Mouse (Mus musculus) intestine, embryonic 16.5 days (tissue): ENCODE measurements around the gene Iqch. TPM values are rescaled to one million over a fixed set of nuclear protein-coding genes. Genes with fewer than 3 reads are reported as not detected.

Experiments used
- ATAC-seq: fragments of 200-750 bp; cut with Nextera tagmentation; 2 replicates; pipeline ENCODE4 v1.8.0; 2017; ENCODE audit warnings: moderate TSS enrichment, moderate library complexity
- H3K27ac ChIP-seq: fragments of 300-500 bp; sonication (generic); 2 replicates; pipeline ENCODE4 v1.5.1; 2014; ENCODE audit warnings: mild to moderate bottlenecking, low read length
- H3K27me3 ChIP-seq: fragments of 300-500 bp; sonication (generic); replicated peaks from 2 replicates; pipeline ENCODE4 v1.6.1; 2014; ENCODE audit warnings: low read length, control low read depth, mixed read lengths; ENCODE audit not compliant: control insufficient read depth, insufficient read depth
- H3K36me3 ChIP-seq: fragments of 300-500 bp; sonication (generic); 2 replicates; pipeline ENCODE4 v1.6.1; 2014; ENCODE audit warnings: low read length, control low read depth; ENCODE audit not compliant: control insufficient read depth, insufficient read depth
- H3K4me1 ChIP-seq: fragments of 300-500 bp; sonication (generic); 2 replicates; pipeline ENCODE4 v1.6.1; 2014; ENCODE audit warnings: low read length, control low read depth, mixed read lengths; ENCODE audit not compliant: control insufficient read depth, insufficient read depth
- H3K4me2 ChIP-seq: fragments of 300-500 bp; sonication (generic); 2 replicates; pipeline ENCODE4 v1.6.1; 2014; ENCODE audit warnings: low read depth, low read length, control low read depth
- H3K4me3 ChIP-seq: fragments of 300-500 bp; sonication (generic); 2 replicates; pipeline ENCODE4 v1.5.1; 2014; ENCODE audit warnings: mild to moderate bottlenecking, low read length
- H3K9ac ChIP-seq: fragments of 300-500 bp; sonication (generic); 2 replicates; pipeline ENCODE4 v1.6.1; 2014; ENCODE audit warnings: low read depth, low read length
- H3K9me3 ChIP-seq: fragments of 300-500 bp; sonication (generic); 2 replicates; pipeline ENCODE4 v1.6.1; 2016; ENCODE audit warnings: low read length, control low read depth; ENCODE audit not compliant: control insufficient read depth
- WGBS: fragments of 180-500 bp; shearing (Covaris S2); extraction: QIAGEN DNeasy Blood & Tissue Kit; methylation state at CpG from one replicate; pipeline ENCODE4 v1.1.7; 2014; 5-methylcytosine and 5-hydroxymethylcytosine counted together
- polyA plus RNA-seq: library from polyadenylated mRNA; unstranded; fragments of >200 nt; fragmentation: Nextera tagmentation; extraction: Ambion mirVana; gene quantifications from 2 replicates; pipeline ENCODE4 v1.2.1, GENCODE M21; 2015

Iqch gene
- polyA plus RNA-seq, 1 experiment from 2014 or later: not detected

DNA sequence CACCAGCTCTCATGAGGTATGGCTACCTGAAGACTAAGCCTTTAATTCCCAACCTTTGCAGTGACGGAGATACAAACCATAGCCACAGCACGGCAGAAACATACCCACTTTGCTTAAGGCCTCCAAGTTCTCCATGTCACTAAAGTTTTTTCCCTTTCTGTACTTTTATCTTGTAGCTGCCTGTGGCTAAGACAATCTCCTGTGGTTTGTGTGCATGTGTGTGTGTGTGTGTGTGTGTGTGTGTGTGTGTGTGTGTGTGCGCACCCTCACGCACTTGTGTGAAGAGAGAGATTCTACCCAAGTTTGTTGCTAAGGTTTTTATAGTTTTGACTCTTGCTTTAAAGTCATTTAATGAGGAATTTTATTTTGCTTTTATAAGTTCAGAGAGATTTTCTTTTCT, 219.5 kb downstream of the Iqch start:
- no peak for ATAC-seq
- Histone ChIP-seq H3K9me3 (no peaks in the 10 kb centered on the region), H3K4me3 (no peak overlapping the region), H3K36me3 (no peaks in the 10 kb centered on the region), H3K9ac (no peak overlapping the region), H3K27me3 (no peaks in the 10 kb centered on the region), H3K27ac (no peak overlapping the region), H3K4me1 (peaks cover 3% of the 10 kb centered on the region), H3K4me2 (no peak overlapping the region)
- WGBS: 92% methylated on average over 4 of the region's 4 CpGs

DNA sequence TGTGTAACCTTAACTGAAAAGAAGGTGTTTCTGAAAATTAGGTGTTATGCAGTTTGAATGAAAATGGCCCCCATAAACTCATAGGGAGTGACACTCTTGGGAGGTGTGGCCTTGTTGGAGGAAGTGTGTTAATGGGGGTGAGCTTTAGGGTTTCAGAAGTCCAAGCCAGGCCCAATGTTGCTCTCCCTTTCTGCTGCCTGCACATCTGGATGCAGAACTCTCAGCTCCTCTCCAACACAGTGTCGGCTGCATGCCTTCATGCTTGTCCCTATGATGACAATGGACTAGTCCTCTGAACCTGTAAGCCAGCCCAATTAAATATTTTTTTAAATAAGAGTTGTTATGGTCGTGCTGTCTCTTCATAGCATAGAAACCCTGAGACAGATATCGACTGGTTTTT, 222.0 kb downstream of the Iqch start:
- WGBS: 80% methylated on average over 3 of the region's 3 CpGs
- H3K4me1 ChIP-seq: peaks cover 12% of the 10 kb centered on the region

DNA sequence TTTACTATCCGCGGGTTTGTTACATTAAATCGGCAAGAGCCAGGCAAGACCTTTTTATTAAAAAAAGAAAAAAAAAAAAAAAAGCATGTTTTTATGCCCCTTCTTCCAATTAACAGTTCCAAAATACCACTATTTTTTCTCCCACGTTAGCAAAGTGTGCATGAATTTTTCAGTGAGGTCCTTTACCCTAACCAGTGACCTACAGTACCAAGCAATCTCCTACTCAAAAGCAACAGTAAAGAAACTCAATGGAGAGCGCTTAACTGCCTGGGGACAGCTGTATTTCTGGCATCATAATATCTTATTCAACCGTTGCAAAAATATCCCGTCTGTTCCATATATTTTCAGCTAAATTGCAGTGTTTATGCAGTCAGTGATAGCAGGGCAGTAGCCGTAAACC, 224.1 kb downstream of the Iqch start:
- Histone ChIP-seq H3K9ac (peak overlapping the region; percentile 96), H3K36me3 (no peaks in the 10 kb centered on the region), H3K9me3 (no peaks in the 10 kb centered on the region), H3K4me2 (peak overlapping the region; percentile 64), H3K4me1 (peaks cover 19% of the 10 kb centered on the region), H3K4me3 (peak overlapping the region; percentile 83), H3K27me3 (no peaks in the 10 kb centered on the region), H3K27ac (peak overlapping the region; percentile 89; the same call in 1 of the 2 replicates)
- WGBS: 16% methylated on average over 8 of the region's 8 CpGs
- ATAC-seq: no peak

More for the DNA sequence above, 222.0 kb downstream of the Iqch start:
- H3K4me3 ChIP-seq: no peak overlapping the region
- no peak overlapping the region for H3K9ac ChIP-seq
- no peaks in the 10 kb centered on the region for H3K36me3 ChIP-seq
- ATAC-seq: no peak
- H3K27ac ChIP-seq: no peak overlapping the region
- no peak overlapping the region for H3K4me2 ChIP-seq
- no peaks in the 10 kb centered on the region for H3K9me3 ChIP-seq
- H3K27me3 ChIP-seq: no peaks in the 10 kb centered on the region

DNA sequence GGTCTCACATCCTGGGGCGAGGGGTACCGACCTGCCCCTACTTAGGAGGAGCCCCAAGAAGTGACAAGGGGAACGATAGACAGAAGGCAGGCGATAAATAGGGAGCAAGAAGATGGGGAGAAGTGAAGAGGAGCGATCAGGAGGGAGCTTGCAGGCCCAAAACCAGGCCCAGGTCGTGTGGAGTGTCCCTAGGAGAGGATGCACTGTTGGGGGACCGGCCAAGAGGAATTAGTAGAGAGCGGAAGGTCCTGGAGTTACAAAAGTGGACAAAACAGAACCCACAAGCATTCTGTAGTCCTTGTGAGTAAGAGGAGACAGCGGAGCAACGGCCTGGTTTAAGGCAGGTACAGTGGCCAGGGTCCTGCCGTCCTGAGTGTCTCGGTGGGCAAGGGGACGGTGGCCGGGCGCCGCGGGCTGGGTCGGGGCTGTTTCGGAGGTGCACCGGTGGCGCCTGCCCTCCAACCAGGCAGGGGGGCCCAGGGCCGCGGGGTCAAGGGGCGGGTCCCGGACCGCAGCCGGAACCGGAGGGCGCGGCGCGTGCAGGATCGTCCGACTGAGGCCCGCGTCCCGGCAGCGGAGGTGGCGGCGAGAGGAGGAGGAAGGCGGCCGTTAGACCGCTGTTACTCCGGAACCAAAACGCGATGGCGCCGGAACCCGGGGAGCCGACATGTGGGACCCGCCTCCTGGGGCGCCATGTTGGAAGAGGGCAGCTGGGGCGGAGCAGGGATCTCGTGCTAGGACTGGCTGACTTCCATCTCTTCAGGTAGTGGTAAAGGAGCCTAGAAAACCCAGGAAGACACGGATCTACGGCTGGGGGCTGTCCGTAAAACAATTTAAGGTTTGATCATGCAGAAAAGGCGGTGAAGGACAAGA, 224.8 kb downstream of the Iqch start, which contains the start of gene Map2k5:
TSS of gene Map2k5 (minus strand) at position 633 of the 873 bp plus-strand sequence.
- H3K9me3 ChIP-seq: no peaks in the 10 kb centered on the region
- WGBS: under 1% methylated on average over 58 of the region's 58 CpGs
- H3K4me1 ChIP-seq: peaks cover 19% of the 10 kb centered on the region
- peak; percentile 97 for ATAC-seq
- H3K36me3 ChIP-seq: no peaks in the 10 kb centered on the region
- H3K9ac ChIP-seq: peak within 1 kb of the TSS; percentile 96
- H3K27me3 ChIP-seq: no peaks in the 10 kb centered on the region
- peak within 1 kb of the TSS; percentile 73 for H3K4me2 ChIP-seq
- H3K27ac ChIP-seq: peak within 1 kb of the TSS; percentile 89
- H3K4me3 ChIP-seq: peak within 1 kb of the TSS; percentile 83

DNA sequence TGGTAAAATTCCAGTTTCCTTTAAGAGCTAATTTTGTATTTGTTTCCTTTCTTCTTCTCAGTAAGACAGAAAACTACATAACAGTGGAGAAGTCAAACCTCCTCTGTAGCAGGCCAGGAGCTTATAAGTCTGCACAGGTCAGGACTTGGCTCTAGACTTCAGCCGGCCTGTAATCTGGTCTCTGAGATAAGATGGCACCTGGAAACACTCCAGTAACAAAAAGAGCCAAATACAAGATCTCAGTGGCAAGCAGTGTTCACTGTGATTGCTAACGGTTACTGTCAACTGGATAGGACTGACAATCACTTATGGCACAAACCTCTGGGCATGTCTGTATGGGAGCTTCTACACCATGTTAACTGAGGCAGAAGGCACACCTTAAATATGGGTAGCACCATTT, 229.0 kb downstream of the Iqch start:
- H3K27me3 ChIP-seq: no peaks in the 10 kb centered on the region
- peaks cover 18% of the 10 kb centered on the region for H3K4me1 ChIP-seq
- H3K9me3 ChIP-seq: no peaks in the 10 kb centered on the region
- no peak overlapping the region for H3K4me2 ChIP-seq
- no peak overlapping the region for H3K27ac ChIP-seq
- H3K4me3 ChIP-seq: no peak overlapping the region
- no peak for ATAC-seq
- no peaks in the 10 kb centered on the region for H3K36me3 ChIP-seq
- no peak overlapping the region for H3K9ac ChIP-seq
- 67% methylated on average over 2 of the region's 2 CpGs for WGBS

DNA sequence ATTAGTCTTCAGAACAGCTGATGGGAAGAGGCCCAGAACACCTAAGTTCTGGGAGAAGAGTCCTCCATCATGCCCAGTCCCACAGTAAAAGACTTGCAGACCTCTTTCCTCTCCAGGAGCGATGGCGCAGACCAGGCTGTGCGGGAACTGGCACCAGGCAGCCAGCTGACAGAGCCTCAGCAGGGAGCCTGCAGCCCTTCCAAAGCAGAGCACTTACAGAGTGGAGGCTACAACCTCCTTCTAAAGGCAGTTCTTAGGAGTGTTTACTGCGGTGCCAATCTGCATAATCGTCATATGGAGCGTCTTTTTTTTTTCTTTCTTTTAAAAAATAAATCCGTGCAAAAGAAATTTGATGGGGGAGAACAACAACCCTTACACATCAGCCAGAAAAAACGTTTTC, 229.8 kb downstream of the Iqch start:
- no peak overlapping the region for H3K9ac ChIP-seq
- H3K4me3 ChIP-seq: no peak overlapping the region
- peaks cover 16% of the 10 kb centered on the region for H3K4me1 ChIP-seq
- WGBS: 80% methylated on average over 8 of the region's 8 CpGs
- no peak overlapping the region for H3K27ac ChIP-seq
- no peak overlapping the region for H3K4me2 ChIP-seq
- H3K9me3 ChIP-seq: no peaks in the 10 kb centered on the region
- no peak for ATAC-seq
- no peaks in the 10 kb centered on the region for H3K36me3 ChIP-seq
- no peaks in the 10 kb centered on the region for H3K27me3 ChIP-seq

Other genes with a start within 250 kb of the Iqch start
- gene Map2k5, start 224.6 kb downstream of the Iqch start, polyA plus RNA-seq: 21.7 and 22.8 TPM in 2 replicates
- gene 2300009A05Rik, start 203.2 kb downstream of the Iqch start, polyA plus RNA-seq: 48.5 and 49.5 TPM in 2 replicates
- 27.8 and 28.1 TPM in 2 replicates for gene Aagab, start 167 bp upstream of the Iqch start, polyA plus RNA-seq
- gene Smad3, start 155.5 kb upstream of the Iqch start, polyA plus RNA-seq: 10.9 and 11.8 TPM in 2 replicates